Mouse (Mus musculus): ENCODE results near the gene Trmt5. TPM values are rescaled to one million over a fixed set of nuclear protein-coding genes. Genes with fewer than 3 reads are reported as not detected.

Trmt5 gene
- 6.2 and 7.2 TPM in 2 replicates for polyA plus RNA-seq (2012; rRNA removed)

GRCm38 (mm10) chr12:73286287-73287092, at the start of gene Trmt5, which contains the start of gene Slc38a6:
Gene Trmt5, minus strand, starts transcription at chr12:73286710.
Gene Slc38a6, plus strand, starts transcription at chr12:73286779.

Other genes with a start within 250 kb of the Trmt5 start
- gene Six1, start 232.8 kb downstream of the Trmt5 start, polyA plus RNA-seq (2012; rRNA removed), result 0.20 TPM in 1 of 2 replicates, not detected in the other
- 0.01 and 0.05 TPM in 2 replicates for gene Six4, start 173.3 kb downstream of the Trmt5 start, polyA plus RNA-seq (2012; rRNA removed)
- gene Mnat1, start 163.0 kb downstream of the Trmt5 start, polyA plus RNA-seq (2012; rRNA removed), result 7.4 and 7.5 TPM in 2 replicates
- 2.7 and 3.4 TPM in 2 replicates for gene Slc38a6, start 69 bp upstream of the Trmt5 start, polyA plus RNA-seq (2012; rRNA removed)

All from liver, embryonic 14 days (tissue).